Mouse (Mus musculus) ES-Bruce4 (cell line): ENCODE measurements at regions not wholly inside any gene's neighbourhood (a gene's known extent, or its start where the extent isn't known, plus 50 kb on each side); places are given as distances from the start of the nearest gene placed in this dataset.

Experiments
- CTCF ChIP-seq: IDR thresholded peaks from one replicate; pipeline ENCODE4 v1.8.1; 2011; ENCODE audit warnings: low read depth, low read length
- EP300 ChIP-seq: IDR thresholded peaks from 2 replicates; pipeline ENCODE4 v1.6.1; 2011; ENCODE audit warnings: low read depth, low read length; ENCODE audit not compliant: insufficient read depth

GRCm38 (mm10) chr7:37343691-37344233, 429.7 kb downstream of the Zfp536 start:
- TF ChIP-seq CTCF (no peak), EP300 (no peak)
